Mouse (Mus musculus) right cerebral cortex, adult 2 months (tissue): Measurements from ENCODE around the gene Grin2b.

Source experiments
- DNase-seq, 2 experiments: peaks; one replicate each; pipeline ENCODE4 v3.0.0; 2021 to 2022; ENCODE audit warnings: low spot score in 2 of 2

Grin2b gene

GRCm38 (mm10) chr6:136173191-136173896, at the start of gene Grin2b:
Gene Grin2b, minus strand, starts transcription at chr6:136173511.
- DNase-seq: peak; percentile 70 to 74

DNA sequence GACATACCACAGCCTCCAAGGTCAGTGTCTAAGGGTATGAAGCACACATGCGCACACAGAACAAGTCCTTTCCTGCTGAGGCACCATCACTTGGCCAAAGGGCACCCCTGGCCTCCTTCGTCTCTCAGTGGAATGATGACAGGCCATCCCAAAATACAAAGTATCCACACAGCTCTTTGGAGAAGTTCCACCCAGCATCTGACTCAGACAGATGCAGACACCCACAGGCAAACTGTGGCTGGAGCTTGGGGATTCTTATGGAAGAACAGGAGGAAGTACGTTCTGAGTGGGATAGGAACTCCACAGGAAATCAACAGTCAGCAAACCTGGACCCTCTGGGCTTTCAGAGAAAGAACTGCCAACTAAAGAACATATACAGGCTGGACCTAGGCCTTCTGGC, 48.6 kb upstream of the Grin2b start:
- DNase-seq: no peak

DNA sequence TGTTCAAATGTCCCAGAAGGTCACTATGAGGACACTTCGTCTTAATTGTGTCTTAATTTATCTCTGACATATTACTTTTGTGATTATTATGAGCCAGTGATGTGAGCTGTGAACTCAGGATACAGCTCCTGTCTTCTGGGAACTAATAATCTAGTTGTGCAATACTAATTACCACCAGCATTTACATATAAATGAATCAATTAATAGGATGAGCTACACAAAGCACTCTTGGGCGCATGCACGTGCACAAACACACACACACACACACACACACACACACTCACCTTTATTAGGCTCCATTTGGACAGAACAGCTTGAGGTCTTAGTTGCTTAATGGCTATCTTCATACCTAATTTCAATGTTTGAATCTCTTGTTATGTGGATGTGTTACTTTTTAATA, 37.1 kb upstream of the Grin2b start:
- no peak for DNase-seq

DNA sequence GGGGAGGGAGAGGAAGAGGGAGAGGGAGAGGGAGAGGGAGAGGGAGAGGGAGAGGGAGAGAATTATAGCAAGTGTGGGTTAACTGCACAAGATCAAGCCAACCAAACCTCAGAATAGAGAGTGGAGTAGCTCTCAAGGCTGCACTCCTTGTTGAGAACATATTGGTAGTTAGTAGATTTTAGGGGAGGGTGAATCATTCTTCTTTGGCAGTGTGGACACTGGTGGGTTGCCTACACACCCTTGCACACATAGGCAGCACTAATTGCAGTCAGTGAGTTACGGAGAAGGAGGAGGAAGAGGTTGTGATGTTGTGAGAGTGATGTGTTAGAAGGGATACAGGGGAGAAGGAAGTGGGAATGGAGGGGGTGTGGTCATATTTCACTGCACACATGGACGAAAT, 26.5 kb upstream of the Grin2b start:
- DNase-seq: no peak

DNA sequence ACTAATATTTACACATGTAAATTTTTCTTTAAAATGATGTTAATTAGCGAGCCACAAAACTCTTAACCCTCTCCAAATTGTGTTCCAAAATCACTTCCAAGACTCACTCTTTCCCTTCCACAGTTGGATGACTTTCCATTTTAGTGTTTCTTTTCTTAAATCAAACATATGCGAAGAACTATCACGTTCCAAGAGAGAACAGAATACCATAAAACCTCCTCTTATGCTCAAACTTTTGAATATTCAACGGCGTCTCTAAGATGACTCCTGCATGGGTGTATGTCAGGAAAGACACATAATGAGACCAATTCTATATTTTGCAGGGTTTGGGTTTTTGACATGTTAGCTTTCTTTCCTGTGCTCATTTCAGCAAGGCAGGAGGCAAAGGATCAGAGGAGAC, 21.3 kb upstream of the Grin2b start:
- no peak for DNase-seq

DNA sequence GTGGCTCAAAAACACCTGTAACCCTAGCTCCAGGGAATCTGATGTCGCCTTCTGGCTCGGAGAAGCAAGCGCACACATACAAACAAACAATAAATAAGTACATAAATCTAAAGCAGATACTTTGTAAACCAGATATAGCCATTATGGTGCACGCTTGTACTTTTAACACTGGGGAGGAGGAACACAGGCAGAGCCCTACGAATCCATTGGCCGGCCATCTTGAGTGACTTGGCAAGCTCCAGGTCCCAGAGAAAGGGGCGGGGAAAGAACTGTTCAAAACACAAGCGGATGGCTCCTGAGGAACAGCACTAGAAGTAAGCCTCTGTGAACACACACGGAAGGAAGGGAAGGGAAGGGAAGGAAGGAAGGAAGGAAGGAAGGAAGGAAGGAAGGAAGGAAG, 4.8 kb upstream of the Grin2b start:
- no peak for DNase-seq

DNA sequence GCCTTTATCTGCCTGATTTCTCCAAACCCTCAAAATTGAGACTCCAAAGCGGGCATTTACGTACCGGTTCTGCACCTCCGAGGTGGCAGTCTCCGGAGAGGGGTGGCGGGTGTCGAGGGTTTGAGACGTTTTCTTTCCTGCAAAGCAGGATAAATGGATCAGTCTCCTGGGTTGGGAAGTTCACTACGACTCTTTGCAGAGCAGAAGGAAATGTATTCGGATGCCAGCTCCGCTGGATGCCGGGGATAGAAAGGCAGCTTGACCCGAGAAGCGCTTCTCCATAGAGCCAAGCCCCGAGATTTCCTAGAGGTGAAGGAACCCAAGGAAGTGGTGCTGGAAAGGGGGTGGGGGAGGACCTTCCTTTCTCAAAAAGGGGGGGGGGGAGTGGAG, 515 bp downstream of the Grin2b start:
- peak in 1 of 2 experiments; percentile 69 for DNase-seq

GRCm38 (mm10) chr6:136172172-136172651, 1.1 kb downstream of the Grin2b start:
- DNase-seq: peak; percentile 78 to 82

- DNase-seq: no peak
These were observed 2.0 kb downstream of the Grin2b start for GRCm38 (mm10) chr6:136171343-136171742.

DNA sequence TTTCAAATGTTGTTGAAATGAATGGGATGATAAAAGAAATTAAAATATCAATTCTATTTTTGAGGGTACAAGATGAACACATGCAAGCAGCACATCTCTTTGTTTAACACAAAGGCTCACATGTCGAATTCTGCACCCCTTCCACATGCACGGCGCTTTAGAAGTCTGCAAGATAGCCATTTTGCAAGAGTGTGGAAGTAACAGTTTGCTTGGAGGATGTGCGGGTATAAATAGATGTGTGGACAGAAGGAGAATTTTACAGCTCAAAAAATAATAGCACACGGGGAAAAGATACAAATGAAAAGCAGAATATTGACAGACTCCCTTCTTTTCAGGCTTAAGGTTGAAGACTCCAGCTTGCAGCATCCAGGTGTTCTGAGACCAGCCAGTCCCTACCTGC, 2.9 kb downstream of the Grin2b start:
- no peak for DNase-seq

GRCm38 (mm10) chr6:136167361-136167760, 6.0 kb downstream of the Grin2b start:
- DNase-seq: peak in 1 of 2 experiments; percentile 37

DNA sequence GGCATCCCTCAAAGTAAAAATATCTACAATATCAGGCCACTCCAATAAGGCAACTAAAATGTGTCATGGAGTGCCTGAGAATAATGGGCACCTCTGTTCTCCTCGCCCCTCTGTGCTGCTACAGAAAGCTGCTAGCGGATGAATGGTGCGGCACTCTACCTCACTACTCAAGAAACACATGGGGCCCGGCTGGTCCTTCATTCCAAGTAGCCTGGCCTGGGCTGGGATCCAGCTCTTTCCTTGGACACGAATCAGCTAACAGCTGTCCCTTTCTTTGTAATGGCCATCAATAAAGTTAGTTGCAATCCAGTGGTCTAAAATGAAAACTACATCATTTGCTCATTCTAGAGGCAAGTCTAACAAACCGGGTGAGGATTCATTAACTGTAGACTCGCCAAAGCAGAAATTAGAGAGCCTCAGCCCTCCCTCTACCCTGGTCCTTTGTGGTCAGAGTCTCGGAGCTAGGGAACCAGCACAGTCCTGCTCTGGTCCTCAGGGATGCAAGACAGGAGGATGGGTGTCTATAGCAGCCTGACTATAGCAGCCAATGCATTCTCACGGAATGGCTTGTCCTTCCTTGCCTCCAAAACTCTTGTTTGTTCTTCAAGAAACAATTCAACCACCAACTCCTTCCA, 7.8 kb downstream of the Grin2b start:
- DNase-seq: peak in 1 of 2 experiments; percentile 77

- no peak for DNase-seq
These were observed 11.2 kb downstream of the Grin2b start for GRCm38 (mm10) chr6:136162090-136162489.

- DNase-seq: no peak
These were observed 19.9 kb downstream of the Grin2b start for GRCm38 (mm10) chr6:136153444-136153843.

DNA sequence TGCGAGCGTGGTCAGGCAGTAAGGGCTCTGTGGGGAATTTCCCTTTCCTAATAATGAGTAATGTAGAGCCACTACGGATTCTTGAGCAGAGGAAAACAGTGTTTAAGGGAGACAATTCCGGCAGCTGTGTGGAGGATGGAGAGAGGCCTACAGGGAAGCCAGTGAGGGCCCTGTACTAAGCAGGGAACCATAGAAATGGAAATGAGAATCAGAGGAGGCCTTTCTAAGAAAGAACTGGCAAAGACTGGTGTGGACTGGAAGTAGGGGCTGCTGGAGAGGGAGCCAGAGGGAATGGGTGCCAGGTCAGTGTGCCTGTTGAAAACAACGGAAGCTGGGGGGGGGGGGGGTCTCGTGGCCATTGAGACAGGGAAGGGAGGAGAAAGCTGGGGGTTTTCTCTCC, 23.2 kb downstream of the Grin2b start:
- no peak for DNase-seq

- DNase-seq: no peak
These were observed 33.3 kb downstream of the Grin2b start for GRCm38 (mm10) chr6:136139967-136140366.

DNA sequence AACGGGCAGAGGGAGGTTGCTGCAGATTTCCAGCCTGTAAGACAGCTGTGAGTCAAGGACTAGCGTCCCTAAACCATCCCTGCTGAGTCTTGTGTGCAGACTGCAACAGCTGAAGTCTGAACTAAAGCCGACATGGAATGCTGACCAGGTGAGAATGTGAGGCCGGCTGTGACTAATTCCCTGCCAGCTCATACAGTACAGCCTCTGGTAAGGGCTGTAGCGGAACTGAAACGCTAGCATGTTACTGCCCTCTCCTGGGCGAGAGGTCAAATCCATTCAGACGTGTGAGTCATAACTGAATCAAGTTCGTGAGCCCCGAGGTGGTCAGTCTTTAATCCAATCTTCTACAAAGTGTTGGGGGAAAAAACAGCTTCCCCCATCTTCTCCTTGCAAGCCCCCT, 42.9 kb downstream of the Grin2b start:
- DNase-seq: no peak

GRCm38 (mm10) chr6:136122593-136122992, 50.7 kb downstream of the Grin2b start:
- DNase-seq: no peak

DNA sequence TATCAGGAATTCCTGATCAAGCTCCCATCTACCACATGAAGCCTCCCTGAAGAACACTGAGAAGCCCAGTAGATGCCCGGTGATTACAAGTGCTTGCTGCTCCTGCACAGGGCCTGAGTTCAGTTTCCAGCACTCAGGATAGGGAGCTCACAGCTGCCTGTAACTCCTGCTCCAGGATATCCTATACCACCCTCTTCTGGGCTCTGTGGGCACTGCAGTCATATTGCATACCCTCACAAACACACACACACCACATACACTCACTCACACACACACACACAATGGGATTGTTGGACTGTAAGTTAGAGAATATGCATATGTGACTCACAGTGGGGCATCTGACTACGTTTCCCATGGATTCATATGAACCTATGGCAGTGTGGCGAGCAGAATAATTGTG, 55.9 kb downstream of the Grin2b start:
- no peak for DNase-seq

DNA sequence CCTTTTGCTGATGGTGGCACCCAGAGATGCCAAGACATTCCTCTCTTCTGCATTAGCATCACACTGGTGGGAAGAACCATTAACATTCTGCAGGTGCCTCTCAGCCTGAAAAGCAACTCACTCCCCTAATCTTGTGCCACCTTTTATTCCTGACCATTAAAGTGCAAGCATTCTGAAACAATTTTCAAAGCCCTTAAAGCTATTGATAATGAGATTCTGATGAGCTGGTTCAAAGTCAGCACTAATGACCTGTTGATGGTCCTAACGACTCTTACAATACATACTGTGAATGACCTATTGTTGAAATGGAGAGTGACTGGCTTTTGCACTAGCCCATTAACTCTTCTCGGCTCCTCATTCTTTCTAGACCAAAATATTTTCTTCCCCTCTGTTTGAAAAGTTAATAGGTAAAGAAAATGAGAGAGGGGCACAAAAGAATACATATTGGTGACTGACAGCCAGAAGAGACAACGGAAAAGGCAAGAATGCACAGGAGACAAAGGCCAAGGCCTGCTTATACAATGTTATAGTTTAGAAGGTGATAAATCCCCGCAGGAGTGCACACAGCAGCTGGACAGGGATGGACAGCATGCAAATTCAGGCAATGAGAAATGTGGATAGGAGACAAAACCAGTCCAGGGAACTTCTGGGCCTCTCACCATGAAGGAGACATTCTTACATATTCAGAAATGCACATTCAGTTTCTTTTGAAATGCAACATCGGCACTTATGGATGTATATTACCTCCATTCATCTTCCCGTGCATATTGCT, 59.5 kb downstream of the Grin2b start:
- no peak for DNase-seq

- no peak for DNase-seq
These were observed 64.1 kb downstream of the Grin2b start for GRCm38 (mm10) chr6:136109172-136109571.

GRCm38 (mm10) chr6:136108466-136108865, 64.8 kb downstream of the Grin2b start:
- DNase-seq: no peak

DNA sequence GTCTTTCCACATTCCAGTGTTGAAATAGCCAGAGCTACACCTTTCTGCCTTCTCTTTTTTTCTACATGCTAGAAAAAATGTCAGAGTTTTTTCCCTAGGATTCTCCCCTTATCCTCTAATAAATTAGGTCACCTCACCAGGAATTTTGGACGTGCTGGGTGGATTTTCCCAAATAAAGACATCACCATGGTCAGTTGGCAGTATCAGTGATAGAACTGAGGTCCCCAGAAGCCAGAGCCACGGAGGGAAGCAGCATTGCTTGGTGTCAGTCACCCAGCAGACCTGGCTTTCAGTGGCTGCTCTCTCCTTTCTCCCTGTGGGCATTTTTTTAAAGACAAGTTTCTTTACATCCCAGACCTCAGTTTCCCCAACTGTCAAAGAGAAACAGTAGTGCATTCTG, 68.1 kb downstream of the Grin2b start:
- no peak for DNase-seq
